Mouse (Mus musculus): ENCODE measurements around the gene Rasgef1b. TPM values are rescaled to one million over a fixed set of nuclear protein-coding genes. Genes with fewer than 3 reads are reported as not detected.

Rasgef1b gene
- polyA plus RNA-seq, 1 experiment from 2014 or later = 83.7 TPM

GRCm38 (mm10) chr5:99370636-99371035 lies 358.2 kb downstream of the Rasgef1b start:
- H3K4me1 ChIP-seq (ENCODE audit: control insufficient read depth, insufficient read depth, low read length) = no peaks in the 10 kb centered on the region
- H3K36me3 ChIP-seq (ENCODE audit: control insufficient read depth, insufficient read depth, low read length) = no peaks in the 10 kb centered on the region
- H3K27me3 ChIP-seq (ENCODE audit: control insufficient read depth, insufficient read depth, low read length) = no peaks in the 10 kb centered on the region
- H3K9me3 ChIP-seq (ENCODE audit: control insufficient read depth, low read length) = no peaks in the 10 kb centered on the region
- WGBS = 77% methylated on average over 5 of the region's 5 CpGs
- H3K9ac ChIP-seq (replicated peaks; ENCODE audit: low read depth, low read length) = no peak overlapping the region
- H3K4me2 ChIP-seq (ENCODE audit: low read depth, low read length) = no peak overlapping the region
- no peak overlapping the region for H3K4me3 ChIP-seq (ENCODE audit: low read depth, low read length)
- no peak overlapping the region for H3K27ac ChIP-seq (ENCODE audit: low read depth, low read length)
- ATAC-seq (ENCODE audit: low read depth) = no peak

- Histone ChIP-seq H3K27ac (ENCODE audit: low read depth, low read length) (no peak overlapping the region), H3K4me2 (ENCODE audit: low read depth, low read length) (no peak overlapping the region), H3K27me3 (ENCODE audit: control insufficient read depth, insufficient read depth, low read length) (no peaks in the 10 kb centered on the region), H3K9ac (replicated peaks; ENCODE audit: low read depth, low read length) (no peak overlapping the region), H3K4me3 (ENCODE audit: low read depth, low read length) (no peak overlapping the region), H3K4me1 (ENCODE audit: control insufficient read depth, insufficient read depth, low read length) (no peaks in the 10 kb centered on the region), H3K36me3 (ENCODE audit: control insufficient read depth, insufficient read depth, low read length) (no peaks in the 10 kb centered on the region), H3K9me3 (ENCODE audit: control insufficient read depth, low read length) (no peaks in the 10 kb centered on the region)
- ATAC-seq (ENCODE audit: low read depth) = no peak
- 57% methylated on average over 6 of the region's 6 CpGs for WGBS
These were observed 359.6 kb downstream of the Rasgef1b start for GRCm38 (mm10) chr5:99369256-99369655.

- Histone ChIP-seq H3K36me3 (ENCODE audit: control insufficient read depth, insufficient read depth, low read length) (no peaks in the 10 kb centered on the region), H3K9ac (replicated peaks; ENCODE audit: low read depth, low read length) (no peak overlapping the region), H3K4me3 (ENCODE audit: low read depth, low read length) (no peak overlapping the region), H3K4me1 (ENCODE audit: control insufficient read depth, insufficient read depth, low read length) (no peaks in the 10 kb centered on the region), H3K9me3 (ENCODE audit: control insufficient read depth, low read length) (no peaks in the 10 kb centered on the region), H3K27me3 (ENCODE audit: control insufficient read depth, insufficient read depth, low read length) (no peaks in the 10 kb centered on the region), H3K4me2 (ENCODE audit: low read depth, low read length) (no peak overlapping the region), H3K27ac (ENCODE audit: low read depth, low read length) (no peak overlapping the region)
- ATAC-seq (ENCODE audit: low read depth) = no peak
- WGBS = 46% methylated on average over 1 of the region's 1 CpGs
These were observed 360.2 kb downstream of the Rasgef1b start for GRCm38 (mm10) chr5:99368615-99369014.

GRCm38 (mm10) chr5:99360531-99360930 lies 368.3 kb downstream of the Rasgef1b start:
- Histone ChIP-seq H3K27me3 (ENCODE audit: control insufficient read depth, insufficient read depth, low read length) (no peaks in the 10 kb centered on the region), H3K36me3 (ENCODE audit: control insufficient read depth, insufficient read depth, low read length) (no peaks in the 10 kb centered on the region), H3K27ac (ENCODE audit: low read depth, low read length) (no peak overlapping the region), H3K4me2 (ENCODE audit: low read depth, low read length) (no peak overlapping the region), H3K4me3 (ENCODE audit: low read depth, low read length) (no peak overlapping the region), H3K4me1 (ENCODE audit: control insufficient read depth, insufficient read depth, low read length) (no peaks in the 10 kb centered on the region), H3K9ac (replicated peaks; ENCODE audit: low read depth, low read length) (no peak overlapping the region), H3K9me3 (ENCODE audit: control insufficient read depth, low read length) (no peaks in the 10 kb centered on the region)
- 83% methylated on average over 3 of the region's 3 CpGs for WGBS
- no peak for ATAC-seq (ENCODE audit: low read depth)

GRCm38 (mm10) chr5:99359251-99359650 lies 369.6 kb downstream of the Rasgef1b start:
- 87% methylated on average over 5 of the region's 5 CpGs for WGBS
- no peak for ATAC-seq (ENCODE audit: low read depth)
- H3K4me3 ChIP-seq (ENCODE audit: low read depth, low read length) = no peak overlapping the region
- no peak overlapping the region for H3K27ac ChIP-seq (ENCODE audit: low read depth, low read length)
- H3K36me3 ChIP-seq (ENCODE audit: control insufficient read depth, insufficient read depth, low read length) = no peaks in the 10 kb centered on the region
- no peaks in the 10 kb centered on the region for H3K4me1 ChIP-seq (ENCODE audit: control insufficient read depth, insufficient read depth, low read length)
- no peaks in the 10 kb centered on the region for H3K27me3 ChIP-seq (ENCODE audit: control insufficient read depth, insufficient read depth, low read length)
- H3K9ac ChIP-seq (replicated peaks; ENCODE audit: low read depth, low read length) = no peak overlapping the region
- no peak overlapping the region for H3K4me2 ChIP-seq (ENCODE audit: low read depth, low read length)
- H3K9me3 ChIP-seq (ENCODE audit: control insufficient read depth, low read length) = no peaks in the 10 kb centered on the region

GRCm38 (mm10) chr5:99354640-99355132 lies 374.2 kb downstream of the Rasgef1b start:
- Histone ChIP-seq H3K9ac (replicated peaks; ENCODE audit: low read depth, low read length) (no peak overlapping the region), H3K36me3 (ENCODE audit: control insufficient read depth, insufficient read depth, low read length) (no peaks in the 10 kb centered on the region), H3K9me3 (ENCODE audit: control insufficient read depth, low read length) (no peaks in the 10 kb centered on the region), H3K4me2 (ENCODE audit: low read depth, low read length) (no peak overlapping the region), H3K27ac (ENCODE audit: low read depth, low read length) (no peak overlapping the region), H3K27me3 (ENCODE audit: control insufficient read depth, insufficient read depth, low read length) (no peaks in the 10 kb centered on the region), H3K4me1 (ENCODE audit: control insufficient read depth, insufficient read depth, low read length) (no peaks in the 10 kb centered on the region), H3K4me3 (ENCODE audit: low read depth, low read length) (no peak overlapping the region)
- 72% methylated on average over 5 of the region's 5 CpGs for WGBS
- no peak for ATAC-seq (ENCODE audit: low read depth)

- no peaks in the 10 kb centered on the region for H3K9me3 ChIP-seq (ENCODE audit: control insufficient read depth, low read length)
- no peak for ATAC-seq (ENCODE audit: low read depth)
- no peak overlapping the region for H3K4me3 ChIP-seq (ENCODE audit: low read depth, low read length)
- 58% methylated on average over 4 of the region's 4 CpGs for WGBS
- no peak overlapping the region for H3K27ac ChIP-seq (ENCODE audit: low read depth, low read length)
- no peaks in the 10 kb centered on the region for H3K4me1 ChIP-seq (ENCODE audit: control insufficient read depth, insufficient read depth, low read length)
- H3K4me2 ChIP-seq (ENCODE audit: low read depth, low read length) = no peak overlapping the region
- H3K27me3 ChIP-seq (ENCODE audit: control insufficient read depth, insufficient read depth, low read length) = no peaks in the 10 kb centered on the region
- no peak overlapping the region for H3K9ac ChIP-seq (replicated peaks; ENCODE audit: low read depth, low read length)
- H3K36me3 ChIP-seq (ENCODE audit: control insufficient read depth, insufficient read depth, low read length) = no peaks in the 10 kb centered on the region
These were observed 378.8 kb downstream of the Rasgef1b start for GRCm38 (mm10) chr5:99350030-99350429.

GRCm38 (mm10) chr5:99348257-99348849 lies 380.5 kb downstream of the Rasgef1b start:
- H3K27me3 ChIP-seq (ENCODE audit: control insufficient read depth, insufficient read depth, low read length) = no peaks in the 10 kb centered on the region
- H3K9me3 ChIP-seq (ENCODE audit: control insufficient read depth, low read length) = no peaks in the 10 kb centered on the region
- no peaks in the 10 kb centered on the region for H3K4me1 ChIP-seq (ENCODE audit: control insufficient read depth, insufficient read depth, low read length)
- H3K27ac ChIP-seq (ENCODE audit: low read depth, low read length) = no peak overlapping the region
- H3K4me2 ChIP-seq (ENCODE audit: low read depth, low read length) = no peak overlapping the region
- ATAC-seq (ENCODE audit: low read depth) = no peak
- H3K9ac ChIP-seq (replicated peaks; ENCODE audit: low read depth, low read length) = no peak overlapping the region
- WGBS = 86% methylated on average over 8 of the region's 8 CpGs
- no peak overlapping the region for H3K4me3 ChIP-seq (ENCODE audit: low read depth, low read length)
- no peaks in the 10 kb centered on the region for H3K36me3 ChIP-seq (ENCODE audit: control insufficient read depth, insufficient read depth, low read length)

- Histone ChIP-seq H3K4me2 (ENCODE audit: low read depth, low read length) (no peak overlapping the region), H3K9me3 (ENCODE audit: control insufficient read depth, low read length) (no peaks in the 10 kb centered on the region), H3K9ac (replicated peaks; ENCODE audit: low read depth, low read length) (no peak overlapping the region), H3K4me3 (ENCODE audit: low read depth, low read length) (no peak overlapping the region), H3K27ac (ENCODE audit: low read depth, low read length) (no peak overlapping the region), H3K36me3 (ENCODE audit: control insufficient read depth, insufficient read depth, low read length) (no peaks in the 10 kb centered on the region), H3K27me3 (ENCODE audit: control insufficient read depth, insufficient read depth, low read length) (no peaks in the 10 kb centered on the region), H3K4me1 (ENCODE audit: control insufficient read depth, insufficient read depth, low read length) (no peaks in the 10 kb centered on the region)
- WGBS = 96% methylated on average over 10 of the region's 10 CpGs
- ATAC-seq (ENCODE audit: low read depth) = no peak
These were observed 386.3 kb downstream of the Rasgef1b start for GRCm38 (mm10) chr5:99342527-99342926.

All from neural tube, embryonic 14.5 days (tissue).